Mouse (Mus musculus) spleen, adult 2 months (tissue): Measurements from ENCODE around the gene Vps37b.

Source experiments
- CTCF ChIP-seq: fragments of 200-500 bp; IDR thresholded peaks from 2 replicates; pipeline ENCODE4 v1.5.1; 2011; ENCODE audit warnings: mild to moderate bottlenecking, inconsistent platforms; ENCODE audit not compliant: insufficient read depth, insufficient read length, insufficient replicate concordance; ENCODE audit errors: extremely low read depth
- POLR2A ChIP-seq: fragments of 200-500 bp; IDR thresholded peaks from 2 replicates; pipeline ENCODE4 v1.6.1; 2011; ENCODE audit warnings: low read depth, low read length, inconsistent platforms

DNA sequence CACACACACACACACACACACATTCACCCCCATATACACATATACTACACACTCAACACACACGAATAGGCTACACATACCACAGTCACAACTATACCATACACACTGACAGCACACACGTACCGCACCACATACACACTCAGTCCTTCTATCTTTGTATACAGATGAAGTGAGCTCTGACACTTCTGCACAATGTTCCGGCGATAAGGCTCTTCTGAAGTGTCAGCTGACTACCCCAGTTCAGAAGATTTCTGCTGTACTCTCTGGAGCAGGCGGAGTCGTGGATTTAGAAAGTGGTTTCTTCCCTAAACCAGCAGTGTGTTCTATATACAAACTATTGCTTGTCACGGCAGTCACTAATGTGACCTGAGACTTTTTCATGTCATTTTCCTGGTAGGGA lies 22.0 kb downstream of the Vps37b start:
- no peak for TF ChIP-seq CTCF
- no peak for TF ChIP-seq POLR2A
